Mouse (Mus musculus) kidney, postnatal 0 days (tissue): ENCODE measurements around the gene Kif1c. TPM values are rescaled to one million over a fixed set of nuclear protein-coding genes. Genes with fewer than 3 reads are reported as not detected.
A peak's percentile ranks its signal among the peaks of the same experiment; 100 is the strongest.

Experiments
- ATAC-seq: fragments of 200-750 bp; cut with Nextera tagmentation; replicated peaks from 2 replicates; pipeline ENCODE4 v1.8.0; 2017; ENCODE audit warnings: low read depth, moderate number of reproducible peaks, moderate TSS enrichment, moderate library complexity; ENCODE audit not compliant: low FRiP score
- DNase-seq: peaks from one replicate; pipeline ENCODE4 v3.0.0-alpha.2; 2016; ENCODE audit warnings: low spot score
- H3K27ac ChIP-seq: fragments of 300-500 bp; sonication (generic); 2 replicates; pipeline ENCODE4 v1.5.1; 2014; ENCODE audit warnings: mild to moderate bottlenecking
- H3K27me3 ChIP-seq: fragments of 300-500 bp; sonication (generic); 2 replicates; pipeline ENCODE4 v1.6.1; 2014; ENCODE audit warnings: low read length, mixed read lengths; ENCODE audit not compliant: insufficient read depth
- H3K36me3 ChIP-seq: fragments of 300-500 bp; sonication (generic); 2 replicates; pipeline ENCODE4 v1.6.1; 2014; ENCODE audit warnings: low read length, mixed read lengths; ENCODE audit not compliant: insufficient read depth
- H3K4me1 ChIP-seq: fragments of 300-500 bp; sonication (generic); replicated peaks from 2 replicates; pipeline ENCODE4 v1.6.1; 2014; ENCODE audit warnings: antibody characterized with exemption, low read length, mixed read lengths; ENCODE audit not compliant: insufficient read depth
- H3K4me2 ChIP-seq: fragments of 300-500 bp; sonication (generic); 2 replicates; pipeline ENCODE4 v1.6.1; 2014; ENCODE audit warnings: mild to moderate bottlenecking, low read length, moderate library complexity, mixed read lengths
- H3K4me3 ChIP-seq: fragments of 300-500 bp; sonication (generic); replicated peaks from 2 replicates; pipeline ENCODE4 v1.5.1; 2014; ENCODE audit warnings: low read depth, low read length
- H3K9ac ChIP-seq: fragments of 300-500 bp; sonication (generic); 2 replicates; pipeline ENCODE4 v1.6.1; 2014; ENCODE audit warnings: low read depth, low read length
- H3K9me3 ChIP-seq: fragments of 300-500 bp; sonication (generic); replicated peaks from 2 replicates; pipeline ENCODE4 v1.6.1; 2016; ENCODE audit warnings: low read length, inconsistent platforms, mixed read lengths
- CTCF ChIP-seq: IDR thresholded peaks from 2 replicates; pipeline ENCODE4 v1.5.1; 2016; ENCODE audit warnings: antibody characterized with exemption, low read depth, mild to moderate bottlenecking, moderate library complexity
- WGBS: fragments of 180-500 bp; shearing (Covaris S2); extraction: QIAGEN DNeasy Blood & Tissue Kit; methylation state at CpG from one replicate; pipeline ENCODE4 v1.1.7; 2014; 5-methylcytosine and 5-hydroxymethylcytosine counted together
- polyA plus RNA-seq: library from polyadenylated mRNA; unstranded; fragments of >200 nt; fragmentation: Nextera tagmentation; extraction: Ambion mirVana; gene quantifications from 2 replicates; pipeline ENCODE4 v1.2.1, GENCODE M21; 2015

Gene Kif1c
- polyA plus RNA-seq, 1 experiment from 2014 or later: 3.5 TPM

GRCm38 (mm10) chr11:70657573-70657972 is 42.8 kb upstream of the Kif1c start:
- H3K4me3 ChIP-seq: no peak overlapping the region
- ATAC-seq (no peak), DNase-seq (no peak)
- H3K9me3 ChIP-seq: no peaks in the 10 kb centered on the region
- no peak overlapping the region for H3K27ac ChIP-seq
- H3K4me1 ChIP-seq: peaks cover 22% of the 10 kb centered on the region
- WGBS: 34% methylated on average over 6 of the region's 6 CpGs
- H3K4me2 ChIP-seq: 0 out of 2 replicates have a peak overlapping the region, but pooled peaks have one; percentile 14
- H3K36me3 ChIP-seq: peaks cover 10% of the 10 kb centered on the region; the same call in 1 of the 2 replicates
- H3K9ac ChIP-seq: no peak overlapping the region
- TF ChIP-seq CTCF: no peak
- no peaks in the 10 kb centered on the region for H3K27me3 ChIP-seq

- Histone ChIP-seq H3K4me1 (peaks cover 17% of the 10 kb centered on the region), H3K4me2 (no peak overlapping the region), H3K9me3 (no peaks in the 10 kb centered on the region), H3K27ac (no peak overlapping the region), H3K4me3 (no peak overlapping the region), H3K9ac (no peak overlapping the region), H3K36me3 (peaks cover 12% of the 10 kb centered on the region), H3K27me3 (no peaks in the 10 kb centered on the region)
- DNase-seq: no peak
- WGBS: 40% methylated on average over 9 of the region's 9 CpGs
- TF ChIP-seq CTCF: no peak
- no peak for ATAC-seq
These were observed 42.4 kb upstream of the Kif1c start for GRCm38 (mm10) chr11:70657991-70658390.

GRCm38 (mm10) chr11:70658521-70658920 is 41.8 kb upstream of the Kif1c start:
- TF ChIP-seq CTCF: no peak
- H3K9ac ChIP-seq: no peak overlapping the region
- H3K27me3 ChIP-seq: no peaks in the 10 kb centered on the region
- no peak overlapping the region for H3K4me3 ChIP-seq
- DNase-seq (no peak), ATAC-seq (no peak)
- H3K4me2 ChIP-seq: no peak overlapping the region
- no peak overlapping the region for H3K27ac ChIP-seq
- H3K9me3 ChIP-seq: no peaks in the 10 kb centered on the region
- H3K36me3 ChIP-seq: peaks cover 17% of the 10 kb centered on the region
- WGBS: 86% methylated on average over 5 of the region's 5 CpGs
- H3K4me1 ChIP-seq: peaks cover 17% of the 10 kb centered on the region

- Histone ChIP-seq H3K36me3 (peaks cover 21% of the 10 kb centered on the region), H3K4me3 (no peak overlapping the region), H3K27ac (no peak overlapping the region), H3K9ac (no peak overlapping the region), H3K4me2 (no peak overlapping the region), H3K9me3 (no peaks in the 10 kb centered on the region), H3K27me3 (no peaks in the 10 kb centered on the region), H3K4me1 (peaks cover 17% of the 10 kb centered on the region)
- no peak for TF ChIP-seq CTCF
- ATAC-seq (no peak), DNase-seq (no peak)
- 79% methylated on average over 8 of the region's 8 CpGs for WGBS
These were observed 41.4 kb upstream of the Kif1c start for GRCm38 (mm10) chr11:70658942-70659341.

- WGBS: 81% methylated on average over 8 of the region's 8 CpGs
These were observed 39.8 kb upstream of the Kif1c start for GRCm38 (mm10) chr11:70660571-70660970.

GRCm38 (mm10) chr11:70663101-70663500 is 37.2 kb upstream of the Kif1c start:
- H3K36me3 ChIP-seq: peaks cover 37% of the 10 kb centered on the region
- H3K9ac ChIP-seq: no peak overlapping the region
- TF ChIP-seq CTCF: no peak
- ATAC-seq (no peak), DNase-seq (no peak)
- peaks cover 7% of the 10 kb centered on the region for H3K4me1 ChIP-seq
- H3K4me2 ChIP-seq: no peak overlapping the region
- no peak overlapping the region for H3K4me3 ChIP-seq
- H3K9me3 ChIP-seq: no peaks in the 10 kb centered on the region
- H3K27me3 ChIP-seq: no peaks in the 10 kb centered on the region
- WGBS: 89% methylated on average over 8 of the region's 8 CpGs
- H3K27ac ChIP-seq: no peak overlapping the region

More at GRCm38 (mm10) chr11:70660571-70660970, 39.8 kb upstream of the Kif1c start:
- H3K4me2 ChIP-seq: no peak overlapping the region
- ATAC-seq (no peak), DNase-seq (no peak)
- no peaks in the 10 kb centered on the region for H3K27me3 ChIP-seq
- no peaks in the 10 kb centered on the region for H3K9me3 ChIP-seq
- no peak overlapping the region for H3K9ac ChIP-seq
- TF ChIP-seq CTCF: no peak
- H3K36me3 ChIP-seq: peaks cover 37% of the 10 kb centered on the region
- H3K4me1 ChIP-seq: peaks cover 15% of the 10 kb centered on the region
- H3K4me3 ChIP-seq: no peak overlapping the region
- H3K27ac ChIP-seq: no peak overlapping the region

GRCm38 (mm10) chr11:70663957-70664356 is 36.4 kb upstream of the Kif1c start:
- H3K4me2 ChIP-seq: no peak overlapping the region
- ATAC-seq (no peak), DNase-seq (no peak)
- no peaks in the 10 kb centered on the region for H3K27me3 ChIP-seq
- no peak overlapping the region for H3K27ac ChIP-seq
- H3K4me1 ChIP-seq: peaks cover 7% of the 10 kb centered on the region
- peaks cover 37% of the 10 kb centered on the region for H3K36me3 ChIP-seq
- no peak overlapping the region for H3K9ac ChIP-seq
- H3K9me3 ChIP-seq: no peaks in the 10 kb centered on the region
- WGBS: 84% methylated on average over 6 of the region's 6 CpGs
- no peak for TF ChIP-seq CTCF
- H3K4me3 ChIP-seq: no peak overlapping the region
